Mouse (Mus musculus) limb, embryonic 15.5 days (tissue): Measurements from ENCODE around the gene Slc9a8. TPM values are rescaled to one million over a fixed set of nuclear protein-coding genes. Genes with fewer than 3 reads are reported as not detected.
"Not testable (repeated sequence)": the region's sequence is repeated elsewhere in the genome, so short reads cannot be mapped to it uniquely, and the experiment has no call there.

ENCODE experiments used
- ATAC-seq: fragments of 200-750 bp; cut with Nextera tagmentation; 2 replicates; pipeline ENCODE4 v1.8.0; 2017; ENCODE audit warnings: low read depth, moderate TSS enrichment; ENCODE audit not compliant: insufficient number of reproducible peaks, low FRiP score, low TSS enrichment
- H3K27ac ChIP-seq: fragments of 300-500 bp; sonication (generic); 2 replicates; pipeline ENCODE4 v1.5.1; 2015; ENCODE audit warnings: moderate library complexity, mild to moderate bottlenecking, inconsistent platforms
- H3K27me3 ChIP-seq: fragments of 300-500 bp; sonication (generic); 2 replicates; pipeline ENCODE4 v1.6.1; 2015; ENCODE audit warnings: inconsistent platforms
- H3K36me3 ChIP-seq: fragments of 300-500 bp; sonication (generic); 2 replicates; pipeline ENCODE4 v1.6.1; 2015; ENCODE audit warnings: inconsistent platforms
- H3K4me1 ChIP-seq: fragments of 300-500 bp; sonication (generic); 2 replicates; pipeline ENCODE4 v1.6.1; 2015; ENCODE audit warnings: inconsistent platforms
- H3K4me2 ChIP-seq: fragments of 300-500 bp; sonication (generic); 2 replicates; pipeline ENCODE4 v1.6.1; 2015; ENCODE audit warnings: mild to moderate bottlenecking, inconsistent platforms
- H3K4me3 ChIP-seq: fragments of 300-500 bp; sonication (generic); 2 replicates; pipeline ENCODE4 v1.5.1; 2015; ENCODE audit warnings: mild to moderate bottlenecking, inconsistent platforms
- H3K9ac ChIP-seq: fragments of 300-500 bp; sonication (generic); 2 replicates; pipeline ENCODE4 v1.6.1; 2015; ENCODE audit warnings: inconsistent platforms
- H3K9me3 ChIP-seq: fragments of 300-500 bp; sonication (generic); 2 replicates; pipeline ENCODE4 v1.6.1; 2016; ENCODE audit warnings: inconsistent platforms
- WGBS: fragments of 180-500 bp; shearing (Covaris S2); methylation state at CpG from one replicate; pipeline ENCODE4 v1.1.7; 2015; 5-methylcytosine and 5-hydroxymethylcytosine counted together
- polyA plus RNA-seq: library from polyadenylated mRNA; unstranded; fragments of >200 nt; fragmentation: Nextera tagmentation; extraction: Ambion mirVana; gene quantifications from 2 replicates; pipeline ENCODE4 v1.2.1, GENCODE M21; 2015

Slc9a8 gene
- polyA plus RNA-seq, 1 experiment from 2014 or later = 16.6 TPM

- no peak overlapping the region for H3K4me3 ChIP-seq
- 0 out of 2 replicates have a peak, but pooled peaks cover 5% of the 10 kb centered on the region for H3K4me1 ChIP-seq
- H3K4me2 ChIP-seq = no peak overlapping the region
- WGBS = 78% methylated on average over 4 of the region's 4 CpGs
- H3K9me3 ChIP-seq = no peaks in the 10 kb centered on the region
- no peak for ATAC-seq
- no peak overlapping the region for H3K27ac ChIP-seq
- H3K27me3 ChIP-seq = no peaks in the 10 kb centered on the region
- H3K36me3 ChIP-seq = no peaks in the 10 kb centered on the region
- no peak overlapping the region for H3K9ac ChIP-seq
These were observed 35.1 kb upstream of the Slc9a8 start for GRCm38 (mm10) chr2:167386456-167386855.

- no peak for ATAC-seq
- 73% methylated on average over 6 of the region's 6 CpGs for WGBS
These were observed 34.5 kb upstream of the Slc9a8 start for GRCm38 (mm10) chr2:167386998-167387397.

DNA sequence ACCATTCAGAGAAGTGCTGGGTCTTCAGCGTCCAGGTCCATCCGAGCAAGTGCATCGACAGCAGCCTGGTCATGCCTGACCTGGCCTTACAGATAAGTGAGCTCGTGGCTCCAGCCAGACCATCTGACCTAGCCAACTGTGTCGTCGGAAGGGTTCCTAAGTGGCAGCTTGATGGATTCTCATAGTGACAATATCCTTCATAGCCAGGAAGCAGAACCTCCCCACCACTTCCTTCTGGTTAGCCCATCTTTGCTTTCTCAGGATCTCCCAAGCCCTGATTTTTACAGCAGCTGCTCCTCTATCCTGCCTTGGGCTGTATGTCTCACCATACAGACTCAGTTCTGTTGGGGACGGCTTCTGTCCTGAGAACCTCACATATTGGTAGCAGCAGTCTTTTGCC is 27.1 kb upstream of the Slc9a8 start:
- ATAC-seq = no peak
- WGBS = 88% methylated on average over 7 of the region's 7 CpGs

More at GRCm38 (mm10) chr2:167386998-167387397, 34.5 kb upstream of the Slc9a8 start:
- Histone ChIP-seq H3K4me3 (no peak overlapping the region), H3K9ac (no peak overlapping the region), H3K4me1 (0 out of 2 replicates have a peak, but pooled peaks cover 5% of the 10 kb centered on the region), H3K36me3 (no peaks in the 10 kb centered on the region), H3K27me3 (no peaks in the 10 kb centered on the region), H3K27ac (no peak overlapping the region), H3K4me2 (no peak overlapping the region), H3K9me3 (no peaks in the 10 kb centered on the region)

DNA sequence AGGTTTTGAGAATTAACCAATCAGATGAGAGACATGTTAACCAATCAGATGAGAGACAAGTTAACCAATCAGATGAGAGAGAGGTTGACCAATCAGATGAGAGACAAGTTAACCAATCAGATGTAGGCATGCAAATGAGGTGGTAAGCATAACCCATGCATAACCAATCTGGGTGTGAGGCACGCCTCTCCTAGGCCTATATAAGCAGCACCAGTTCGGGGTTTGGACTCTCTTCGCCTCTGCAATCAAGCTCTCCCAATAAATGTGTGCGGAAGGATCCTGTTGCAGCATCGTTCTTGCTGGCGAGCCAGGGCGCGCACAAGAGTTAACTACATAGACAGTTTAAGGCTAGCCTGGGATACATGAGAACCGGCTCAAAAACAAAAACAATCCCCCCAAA is 25.1 kb upstream of the Slc9a8 start:
- not testable (repeated sequence) for H3K27ac ChIP-seq, H3K9ac ChIP-seq, H3K4me2 ChIP-seq, ATAC-seq, H3K27me3 ChIP-seq, H3K4me1 ChIP-seq, H3K9me3 ChIP-seq, H3K4me3 ChIP-seq, H3K36me3 ChIP-seq
- WGBS = 94% methylated on average over 9 of the region's 9 CpGs

More for the DNA sequence above, 27.1 kb upstream of the Slc9a8 start:
- Histone ChIP-seq H3K4me1 (no peaks in the 10 kb centered on the region), H3K27me3 (no peaks in the 10 kb centered on the region), H3K9ac (no peak overlapping the region), H3K27ac (no peak overlapping the region), H3K9me3 (no peaks in the 10 kb centered on the region), H3K36me3 (no peaks in the 10 kb centered on the region), H3K4me2 (no peak overlapping the region), H3K4me3 (no peak overlapping the region)

- Histone ChIP-seq H3K4me1 (0 out of 2 replicates have a peak, but pooled peaks cover 2% of the 10 kb centered on the region), H3K27ac (no peak overlapping the region), H3K9me3 (no peaks in the 10 kb centered on the region), H3K9ac (no peak overlapping the region), H3K4me3 (no peak overlapping the region), H3K27me3 (no peaks in the 10 kb centered on the region), H3K4me2 (no peak overlapping the region), H3K36me3 (no peaks in the 10 kb centered on the region)
- no peak for ATAC-seq
- WGBS = 51% methylated on average over 4 of the region's 4 CpGs
These were observed 22.5 kb upstream of the Slc9a8 start for GRCm38 (mm10) chr2:167399012-167399411.

- H3K4me1 ChIP-seq = 0 out of 2 replicates have a peak, but pooled peaks cover 2% of the 10 kb centered on the region
- ATAC-seq = no peak
- H3K4me2 ChIP-seq = no peak overlapping the region
- H3K36me3 ChIP-seq = no peaks in the 10 kb centered on the region
- no peaks in the 10 kb centered on the region for H3K27me3 ChIP-seq
- no peak overlapping the region for H3K27ac ChIP-seq
- H3K4me3 ChIP-seq = no peak overlapping the region
- H3K9ac ChIP-seq = no peak overlapping the region
- WGBS = 81% methylated on average over 7 of the region's 7 CpGs
- H3K9me3 ChIP-seq = no peaks in the 10 kb centered on the region
These were observed 21.9 kb upstream of the Slc9a8 start for GRCm38 (mm10) chr2:167399646-167400045.

DNA sequence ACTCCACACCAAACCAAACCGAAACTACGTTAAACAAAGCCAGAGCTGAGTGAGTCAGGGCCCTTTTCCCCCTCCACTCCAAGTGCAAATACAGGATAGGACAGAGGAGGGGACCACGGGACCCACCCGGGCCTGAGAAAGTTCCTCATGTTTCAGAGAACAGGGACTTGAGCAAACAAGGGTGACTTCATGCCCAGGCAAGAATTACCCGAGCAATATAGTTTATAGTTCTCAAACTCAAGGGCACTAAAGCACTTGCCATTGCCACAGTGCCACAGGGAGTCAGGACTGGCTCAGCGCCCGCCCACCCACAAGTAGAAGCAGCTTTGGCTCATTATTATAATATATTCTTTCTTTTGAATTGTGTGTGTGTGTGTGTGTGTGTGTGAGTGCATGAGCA is 18.4 kb upstream of the Slc9a8 start:
- Histone ChIP-seq H3K9me3 (no peaks in the 10 kb centered on the region), H3K27ac (no peak overlapping the region), H3K9ac (no peak overlapping the region), H3K36me3 (no peaks in the 10 kb centered on the region), H3K4me2 (no peak overlapping the region), H3K27me3 (no peaks in the 10 kb centered on the region), H3K4me1 (0 out of 2 replicates have a peak, but pooled peaks cover 2% of the 10 kb centered on the region), H3K4me3 (no peak overlapping the region)
- WGBS = 63% methylated on average over 7 of the region's 7 CpGs
- ATAC-seq = no peak

DNA sequence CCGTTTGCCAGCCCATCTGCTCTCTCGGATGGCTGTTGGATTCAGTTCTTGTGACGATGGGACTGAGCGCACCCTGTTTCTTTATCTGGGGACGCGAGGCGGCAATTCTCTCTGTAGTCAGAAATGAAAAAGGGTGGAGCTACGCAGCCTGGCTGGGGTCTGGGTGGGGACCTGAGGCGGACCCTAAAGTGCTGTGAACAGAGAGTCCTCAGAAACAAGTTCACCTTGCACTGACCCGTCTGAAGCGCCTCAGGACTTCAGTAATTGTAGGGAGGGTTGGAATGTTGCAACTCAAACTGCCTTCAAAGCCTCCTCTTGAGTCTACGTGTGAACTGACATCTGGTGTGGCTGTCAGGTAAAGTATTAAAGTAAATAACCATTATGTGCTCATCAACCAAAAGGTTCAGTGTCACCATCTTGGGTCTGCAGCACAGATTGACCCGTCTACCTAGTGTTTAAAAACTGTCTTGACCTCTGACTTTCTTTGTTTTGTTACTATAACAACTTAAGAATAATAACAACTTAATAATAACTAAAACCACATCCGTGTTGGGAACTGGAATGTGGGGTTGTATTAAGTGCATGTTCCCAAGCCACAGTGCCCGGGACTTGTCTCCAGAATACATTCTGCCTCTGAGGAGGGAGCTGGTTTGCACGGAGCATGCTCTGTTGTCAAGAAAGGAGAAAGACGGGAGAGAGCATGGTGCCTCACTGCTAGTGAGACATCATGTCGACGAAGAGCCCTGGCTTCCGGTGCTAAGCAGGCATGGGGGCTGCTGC is 16.2 kb upstream of the Slc9a8 start:
- Histone ChIP-seq H3K27ac (no peak overlapping the region), H3K4me1 (0 out of 2 replicates have a peak, but pooled peaks cover 2% of the 10 kb centered on the region), H3K9me3 (no peaks in the 10 kb centered on the region), H3K27me3 (no peaks in the 10 kb centered on the region), H3K4me3 (no peak overlapping the region), H3K36me3 (no peaks in the 10 kb centered on the region), H3K9ac (no peak overlapping the region), H3K4me2 (no peak overlapping the region)
- WGBS = 71% methylated on average over 20 of the region's 20 CpGs
- no peak for ATAC-seq

DNA sequence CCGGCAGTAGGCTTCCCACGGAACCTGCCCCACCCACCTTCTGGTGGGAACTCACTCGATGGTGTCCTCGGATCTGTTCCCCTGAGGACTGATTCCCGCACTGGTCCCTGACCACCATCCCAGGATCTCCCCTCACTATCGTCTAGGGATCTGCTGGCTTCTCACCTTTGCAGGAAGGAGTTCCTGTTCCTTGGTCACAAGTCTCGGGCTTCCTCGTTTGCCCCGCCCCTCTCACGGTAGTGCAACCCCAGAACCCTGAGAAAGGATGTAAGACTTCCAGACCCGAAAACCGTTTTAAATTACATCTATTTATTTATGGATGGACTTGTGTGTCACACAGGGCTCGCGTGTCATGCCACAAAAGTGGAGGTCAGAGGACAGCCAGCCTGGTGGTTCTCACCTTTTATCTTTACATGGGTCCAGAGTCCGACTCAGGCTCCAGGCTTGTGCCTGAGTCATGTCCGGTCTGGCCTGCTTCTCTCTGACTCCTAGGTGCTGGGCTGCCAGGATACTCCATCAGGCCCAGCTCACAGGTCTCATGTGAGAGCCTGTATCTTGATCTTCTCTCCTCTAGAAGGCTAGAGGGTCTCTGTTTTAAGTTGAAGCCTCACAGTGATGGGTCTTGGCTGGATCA is 14.1 kb upstream of the Slc9a8 start:
- H3K27me3 ChIP-seq = no peaks in the 10 kb centered on the region
- no peak overlapping the region for H3K4me3 ChIP-seq
- H3K36me3 ChIP-seq = no peaks in the 10 kb centered on the region
- ATAC-seq = no peak
- 91% methylated on average over 16 of the region's 16 CpGs for WGBS
- no peaks in the 10 kb centered on the region for H3K9me3 ChIP-seq
- H3K9ac ChIP-seq = no peak overlapping the region
- H3K4me2 ChIP-seq = no peak overlapping the region
- H3K27ac ChIP-seq = no peak overlapping the region
- no peaks in the 10 kb centered on the region for H3K4me1 ChIP-seq

GRCm38 (mm10) chr2:167414461-167414860 is 7.1 kb upstream of the Slc9a8 start:
- H3K9ac ChIP-seq = no peak overlapping the region
- no peaks in the 10 kb centered on the region for H3K27me3 ChIP-seq
- no peaks in the 10 kb centered on the region for H3K9me3 ChIP-seq
- ATAC-seq = no peak
- H3K4me1 ChIP-seq = no peaks in the 10 kb centered on the region
- H3K36me3 ChIP-seq = no peaks in the 10 kb centered on the region
- no peak overlapping the region for H3K4me2 ChIP-seq
- H3K27ac ChIP-seq = no peak overlapping the region
- H3K4me3 ChIP-seq = no peak overlapping the region
- 84% methylated on average over 5 of the region's 5 CpGs for WGBS

GRCm38 (mm10) chr2:167415970-167416563 is 5.4 kb upstream of the Slc9a8 start:
- Histone ChIP-seq H3K4me1 (0 out of 2 replicates have a peak, but pooled peaks cover 8% of the 10 kb centered on the region), H3K9ac (no peak overlapping the region), H3K4me3 (no peak overlapping the region), H3K27me3 (no peaks in the 10 kb centered on the region), H3K27ac (no peak overlapping the region), H3K4me2 (no peak overlapping the region), H3K9me3 (no peaks in the 10 kb centered on the region), H3K36me3 (no peaks in the 10 kb centered on the region)
- ATAC-seq = no peak
- WGBS = 70% methylated on average over 9 of the region's 9 CpGs

- Histone ChIP-seq H3K27me3 (no peaks in the 10 kb centered on the region), H3K36me3 (no peaks in the 10 kb centered on the region), H3K27ac (no peak overlapping the region), H3K9me3 (no peaks in the 10 kb centered on the region), H3K9ac (no peak overlapping the region), H3K4me2 (no peak overlapping the region), H3K4me3 (no peak overlapping the region), H3K4me1 (peaks cover 10% of the 10 kb centered on the region; the same call in 1 of the 2 replicates)
- WGBS = 76% methylated on average over 3 of the region's 3 CpGs
- ATAC-seq = no peak
These were observed 4.5 kb upstream of the Slc9a8 start for GRCm38 (mm10) chr2:167417048-167417447.
